Comparison of ENCODE assay signal across 8 mouse cellular contexts in genomic region chr5:145203936-145204691, GRCm38 (mm10). TPM values are rescaled to one million over a fixed set of nuclear protein-coding genes. Genes with fewer than 3 reads are reported as not detected.
DNase-seq lines count a peak whose midpoint lies in the region; ATAC-seq and TF ChIP-seq lines count a peak whose summit lies in the region.

Gene Zkscan5, plus strand, starts transcription at chr5:145204562.

- no peak for TF ChIP-seq CTCF in gastrocnemius, adult 2 months (IDR thresholded peaks at IDR 0.05)
- no peak; the same call in 1 of the 2 replicates for TF ChIP-seq CTCF in hindbrain, postnatal 0 days (IDR thresholded peaks at IDR 0.05; ENCODE audit: low read depth)
- TF ChIP-seq CTCF in left cerebral cortex, adult 2 months (IDR thresholded peaks at IDR 0.05): peak; percentile 19

- no peaks in the 10 kb centered on the region for H3K9me3 ChIP-seq in hindbrain, postnatal 0 days (ENCODE audit: low read length)

- H3K4me2 ChIP-seq in hindbrain, postnatal 0 days (ENCODE audit: low read depth, low read length): peak within 1 kb of the TSS; percentile 69

- peak within 1 kb of the TSS; percentile 48 for H3K9ac ChIP-seq in hindbrain, postnatal 0 days (replicated peaks; ENCODE audit: low read length)

- no peaks in the 10 kb centered on the region for H3K36me3 ChIP-seq in hindbrain, postnatal 0 days (ENCODE audit: insufficient read depth, low read length)

- intact Hi-C loops in gastrocnemius, adult 2 months (cut with DNase I): loop anchor here (2.0 to 5.0 kb wide), 2 partner anchors 27 to 37 kb away; partner anchors contain the start of genes Cpsf4, Ptcd1 and Zfp655
- intact Hi-C loops in left cerebral cortex, adult 2 months (cut with DNase I): loop anchor here (1.0 kb wide), 2 partner anchors 27 to 37 kb away; partner anchors contain the start of genes Cpsf4, Ptcd1 and Zfp655

- H3K27ac ChIP-seq in gastrocnemius, adult 2 months: peak within 1 kb of the TSS; percentile 98
- H3K27ac ChIP-seq in hindbrain, postnatal 0 days: peak within 1 kb of the TSS; percentile 88
- H3K27ac ChIP-seq in left cerebral cortex, adult 2 months: peak within 1 kb of the TSS; percentile 98

- ATAC-seq in common myeloid progenitor, adult 5-6 weeks (replicated peaks; ENCODE audit: low read depth, poor library complexity, severe bottlenecking): peak; percentile 83
- peak; percentile 96 for ATAC-seq in hindbrain, postnatal 0 days
- ATAC-seq in megakaryocyte, adult 5-6 weeks (ENCODE audit: poor library complexity, severe bottlenecking): peak; percentile 80

- H3K27me3 ChIP-seq in hindbrain, postnatal 0 days (ENCODE audit: insufficient read depth, low read length): no peaks in the 10 kb centered on the region

- peak; percentile 99 for DNase-seq in ZHBTc4 (ENCODE audit: low read depth, low spot score)
- peak; percentile 98 for DNase-seq in gastrocnemius, adult 2 months
- peak; percentile 98 for DNase-seq in hindbrain, postnatal 0 days (ENCODE audit: low spot score)
- DNase-seq in left cerebral cortex, adult 2 months (ENCODE audit: extremely low spot score in 1 of 2, low spot score in 2 of 2): peak; percentile 95 to 98
- peak; percentile 98 for DNase-seq in right cerebral cortex, adult 2 months (ENCODE audit: low spot score in 2 of 2)
- peak; percentile 99 for DNase-seq in urinary bladder, postnatal 14 days (ENCODE audit: low spot score)

- WGBS in hindbrain, postnatal 0 days: under 1% methylated on average over 22 of the region's 22 CpGs

- peak within 1 kb of the TSS; percentile 89 for H3K4me3 ChIP-seq in gastrocnemius, adult 2 months
- peak within 1 kb of the TSS; percentile 54 for H3K4me3 ChIP-seq in hindbrain, postnatal 0 days (ENCODE audit: low read length)
- peak within 1 kb of the TSS; percentile 74 for H3K4me3 ChIP-seq in left cerebral cortex, adult 2 months

- H3K4me1 ChIP-seq in hindbrain, postnatal 0 days (ENCODE audit: insufficient read depth, low read length): peaks cover 13% of the 10 kb centered on the region

RNA-seq across cellular contexts. Expression of gene Zkscan5, which starts in this region (rescaled TPM):
- 6.9 and 7.2 TPM in 2 replicates for total RNA-seq in common myeloid progenitor, adult 5-6 weeks (2017)
- total RNA-seq in gastrocnemius, adult 2 months (2021): 1 to 10 TPM; 8.6 to 9.3 TPM
- 14.7 and 15.3 TPM in 2 replicates for total RNA-seq in hindbrain, postnatal 0 days (2014; rRNA removed)
- 11.1 and 12.4 TPM in 2 replicates for polyA plus RNA-seq in hindbrain, postnatal 0 days (2015; fragmentation: Nextera tagmentation; extraction: Ambion mirVana)
- total RNA-seq in left cerebral cortex, adult 2 months (2021): 10 to 100 TPM; 10.8 to 11.0 TPM
- total RNA-seq in megakaryocyte, adult 5-6 weeks (2015): 2.6 and 2.7 TPM in 2 replicates
- 4.6 and 5.4 TPM in 2 replicates for total RNA-seq in megakaryocyte, adult 5-6 weeks (2017)

Comparison
In these comparisons a context has a peak if more than half of its experiments do, and no peak if none do; other contexts are left out.
1. Peak in every context shown above with its lines: DNase-seq, ATAC-seq, H3K4me3 ChIP-seq and H3K27ac ChIP-seq.